Mouse (Mus musculus): ENCODE measurements around the gene Camkv.

Camkv gene

DNA sequence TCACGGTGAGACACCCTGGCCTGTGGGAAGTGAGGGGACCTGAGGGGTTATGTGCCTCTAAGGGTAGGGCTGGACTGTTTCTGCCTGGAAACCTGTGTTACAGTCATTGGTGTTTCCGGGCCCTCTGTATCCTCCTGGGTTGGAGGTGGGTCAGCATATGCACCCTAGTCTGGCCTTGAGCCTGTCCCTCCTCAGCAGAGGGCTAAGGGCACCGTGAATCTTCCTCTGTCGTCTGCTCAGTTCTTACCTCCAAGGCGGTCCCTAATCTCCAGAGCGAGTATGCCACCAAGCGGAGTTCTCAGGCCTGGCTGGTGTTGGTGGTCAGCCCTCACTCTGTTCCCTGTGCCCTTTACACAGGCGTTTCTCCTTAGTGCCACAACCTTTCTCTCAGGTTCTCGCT, 27.4 kb downstream of the Camkv start:
- DNase-seq (ENCODE audit: low read depth, low spot score), result no peak

DNA sequence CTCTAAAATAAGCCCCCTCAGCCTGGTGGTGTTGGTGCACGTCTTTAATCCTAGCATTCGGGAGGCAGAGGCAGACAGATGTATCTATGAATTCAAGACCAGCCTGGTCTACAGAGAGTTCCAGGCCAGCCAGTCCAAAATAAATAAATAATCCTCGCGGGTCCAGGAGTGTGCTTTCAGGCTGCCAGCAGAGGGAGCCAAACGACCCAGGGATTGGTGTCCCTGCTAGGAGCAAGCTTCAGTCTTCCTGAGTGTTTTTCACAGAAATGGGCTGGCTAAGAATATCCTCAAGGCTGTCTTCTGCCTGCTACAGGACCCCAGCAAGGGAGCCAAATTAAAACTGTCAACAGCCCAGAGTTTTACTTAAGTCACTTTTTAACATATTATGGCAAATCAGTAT, 28.2 kb downstream of the Camkv start:
- peak; percentile 85 for DNase-seq (ENCODE audit: low read depth, low spot score)

DNA sequence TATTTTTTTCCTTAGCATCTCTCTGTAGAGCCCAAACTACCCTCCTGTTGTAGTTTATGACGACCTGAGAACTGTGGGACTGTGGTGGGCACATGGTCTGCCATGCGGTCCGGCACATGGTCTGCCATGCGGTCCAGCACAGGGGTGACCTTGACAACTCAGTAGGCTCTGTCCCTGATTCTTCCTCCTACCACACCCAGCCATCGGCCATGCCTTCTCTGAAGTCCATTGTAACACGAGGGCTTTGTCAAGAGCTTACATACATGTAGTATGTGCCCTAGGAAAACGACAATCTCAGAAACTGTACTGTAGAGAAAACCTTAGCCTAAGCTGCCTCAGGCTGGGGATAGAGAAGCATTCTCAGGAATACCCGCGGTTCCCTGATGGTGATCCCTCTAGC, 29.2 kb downstream of the Camkv start:
- no peak for DNase-seq (ENCODE audit: low read depth, low spot score)

DNA sequence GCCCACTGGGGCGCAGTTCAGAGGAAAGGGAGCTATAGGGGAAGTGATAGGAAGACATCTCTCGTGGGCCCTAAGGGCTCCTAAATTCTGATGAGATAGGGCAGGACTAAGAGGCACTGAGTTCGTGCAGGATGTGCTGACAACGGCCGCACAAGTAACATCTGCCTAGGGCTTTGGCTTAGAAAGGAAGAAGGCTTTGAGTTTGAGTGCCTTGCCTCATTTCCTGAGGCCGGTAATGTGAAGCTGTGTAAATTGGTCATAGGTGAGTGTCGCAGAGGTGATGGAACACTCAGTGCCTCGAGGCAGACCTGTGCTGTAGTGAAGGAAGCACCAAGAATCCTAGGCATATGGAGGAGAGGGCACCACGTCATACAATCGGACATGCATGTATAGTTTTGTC, 31.2 kb downstream of the Camkv start:
- no peak for DNase-seq (ENCODE audit: low read depth, low spot score)

DNA sequence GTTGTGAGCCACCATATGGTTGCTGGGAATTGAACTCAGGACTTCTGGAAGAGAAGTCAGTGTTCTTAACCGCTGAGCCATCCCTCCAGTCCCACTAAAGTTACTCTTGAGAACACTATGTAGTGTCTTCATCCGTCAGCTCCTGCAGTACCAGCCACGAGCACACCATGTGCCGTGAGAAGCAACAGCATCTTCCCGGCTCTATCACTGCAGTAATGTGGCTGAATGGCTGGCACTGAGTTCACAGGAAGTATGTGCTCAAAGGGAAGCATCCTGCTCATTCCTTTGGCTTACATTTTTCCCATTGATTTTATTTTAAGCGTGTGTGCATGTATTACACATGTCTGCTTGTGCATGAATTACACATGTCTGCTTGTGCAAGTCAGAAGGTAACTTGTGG, 32.0 kb downstream of the Camkv start:
- DNase-seq (ENCODE audit: low read depth, low spot score), result no peak

DNA sequence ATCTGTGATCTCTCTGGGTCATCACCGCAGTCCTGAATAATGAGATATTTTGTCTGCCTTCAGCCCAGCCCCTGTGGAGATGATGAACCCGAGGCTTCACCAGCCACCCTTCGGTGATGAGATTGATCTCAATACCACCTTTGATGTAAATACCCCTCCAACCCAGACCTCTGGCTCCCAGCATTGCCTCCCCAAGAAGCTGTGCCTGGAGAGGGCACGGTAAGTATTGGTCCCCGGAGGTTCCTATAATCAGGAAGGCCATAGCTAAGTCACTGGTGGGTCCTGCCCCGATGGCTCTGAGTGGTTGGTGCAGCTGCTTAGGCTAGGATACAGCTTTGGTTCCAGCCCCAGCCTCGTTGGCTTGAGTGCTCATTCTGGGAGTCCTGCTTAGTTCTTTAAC, 33.1 kb downstream of the Camkv start:
- no peak for DNase-seq (ENCODE audit: low read depth, low spot score)

DNA sequence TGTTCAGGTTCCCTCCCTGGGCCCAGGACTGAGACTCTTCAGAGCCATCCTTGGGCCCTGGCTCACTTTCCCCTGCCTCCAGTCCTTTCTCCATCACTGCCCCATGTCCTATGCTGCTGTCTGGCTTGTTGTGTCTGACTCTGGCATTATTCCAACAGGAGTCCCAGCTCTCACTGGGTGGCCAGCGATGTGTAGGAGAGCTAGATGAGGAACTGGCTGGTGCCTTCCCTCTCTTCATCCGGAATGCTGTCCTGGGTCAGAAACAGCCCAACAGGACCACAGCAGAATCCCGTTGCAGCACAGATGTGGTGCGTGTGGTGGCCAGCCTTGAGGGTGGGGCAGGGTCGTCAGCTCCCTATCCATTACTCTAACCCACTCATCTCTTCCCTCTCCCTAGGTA, 34.8 kb downstream of the Camkv start:
- no peak for DNase-seq (ENCODE audit: low read depth, low spot score)

DNA sequence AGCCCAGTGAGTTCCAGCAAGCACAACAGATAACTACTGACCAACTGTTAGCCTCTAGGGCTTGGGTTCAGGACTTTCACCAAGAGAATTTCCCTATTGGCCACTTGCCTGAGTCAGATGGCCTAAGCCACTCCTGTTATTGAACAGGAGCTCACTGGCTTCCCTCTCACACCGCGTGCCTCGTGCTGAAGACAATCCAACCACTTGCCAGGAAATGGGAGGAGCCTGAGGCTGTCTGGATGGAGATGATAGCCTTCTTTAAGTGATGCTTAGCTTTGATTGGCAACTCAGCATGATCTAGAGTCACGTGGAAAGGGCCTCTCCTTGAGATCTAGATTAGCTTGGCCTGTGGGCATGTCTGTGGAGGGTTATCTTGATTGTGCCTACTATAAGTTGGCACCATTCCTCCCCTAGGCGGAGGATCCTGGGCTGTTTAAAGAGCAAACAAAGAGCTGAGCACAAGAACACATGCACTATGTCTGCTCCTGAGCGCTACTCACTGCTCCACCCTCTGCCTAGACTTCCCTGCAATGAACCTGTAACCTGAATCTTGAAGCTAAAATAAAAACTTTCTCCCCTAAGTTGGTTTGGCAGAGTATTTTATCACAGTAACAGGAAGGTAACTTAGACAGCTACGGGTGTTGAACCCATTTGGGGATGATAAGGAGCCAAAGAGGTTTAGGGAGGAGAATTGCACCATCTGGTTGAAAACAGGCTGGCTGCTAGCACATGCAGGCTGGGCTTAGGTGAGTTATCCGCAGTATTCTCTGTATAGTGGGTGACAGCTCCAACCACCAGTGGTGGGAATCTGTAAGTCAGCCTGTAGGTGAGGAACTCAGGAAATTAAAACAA, 36.4 kb downstream of the Camkv start:
- peak; percentile 66 for DNase-seq (ENCODE audit: low read depth, low spot score)

DNA sequence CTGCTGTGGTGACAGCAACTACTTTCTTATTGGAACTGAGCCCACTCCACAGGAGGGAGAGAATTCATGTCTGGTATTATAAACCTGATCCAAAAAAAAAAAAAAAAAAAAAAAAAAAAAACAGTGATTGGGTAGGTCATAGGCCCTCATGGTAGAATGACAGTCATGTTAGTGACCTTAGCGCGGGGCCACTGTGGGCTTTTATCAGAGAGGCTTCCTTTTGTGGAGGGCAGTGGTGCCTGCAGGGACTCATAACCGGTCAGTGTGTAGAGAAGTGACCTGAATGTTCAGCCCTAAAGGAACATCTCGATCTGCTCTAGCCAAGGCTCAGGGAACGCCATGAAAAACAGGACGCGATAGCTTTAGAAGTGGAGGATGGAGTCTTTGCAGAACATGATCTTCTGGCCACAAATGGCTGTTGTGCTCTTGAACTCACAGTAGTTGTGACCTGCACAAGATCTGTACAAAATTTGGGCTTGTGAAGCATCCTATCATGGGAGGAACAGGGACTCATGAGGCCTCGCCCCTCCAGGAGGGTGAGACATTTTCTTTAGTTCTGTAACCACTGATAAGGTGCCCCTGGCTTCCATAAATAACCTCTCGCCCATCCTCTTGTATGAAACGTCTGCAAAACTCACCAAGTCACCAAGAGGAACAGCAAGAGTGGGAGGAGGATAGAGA, 39.2 kb downstream of the Camkv start:
- DNase-seq (ENCODE audit: low read depth, low spot score), result no peak

DNA sequence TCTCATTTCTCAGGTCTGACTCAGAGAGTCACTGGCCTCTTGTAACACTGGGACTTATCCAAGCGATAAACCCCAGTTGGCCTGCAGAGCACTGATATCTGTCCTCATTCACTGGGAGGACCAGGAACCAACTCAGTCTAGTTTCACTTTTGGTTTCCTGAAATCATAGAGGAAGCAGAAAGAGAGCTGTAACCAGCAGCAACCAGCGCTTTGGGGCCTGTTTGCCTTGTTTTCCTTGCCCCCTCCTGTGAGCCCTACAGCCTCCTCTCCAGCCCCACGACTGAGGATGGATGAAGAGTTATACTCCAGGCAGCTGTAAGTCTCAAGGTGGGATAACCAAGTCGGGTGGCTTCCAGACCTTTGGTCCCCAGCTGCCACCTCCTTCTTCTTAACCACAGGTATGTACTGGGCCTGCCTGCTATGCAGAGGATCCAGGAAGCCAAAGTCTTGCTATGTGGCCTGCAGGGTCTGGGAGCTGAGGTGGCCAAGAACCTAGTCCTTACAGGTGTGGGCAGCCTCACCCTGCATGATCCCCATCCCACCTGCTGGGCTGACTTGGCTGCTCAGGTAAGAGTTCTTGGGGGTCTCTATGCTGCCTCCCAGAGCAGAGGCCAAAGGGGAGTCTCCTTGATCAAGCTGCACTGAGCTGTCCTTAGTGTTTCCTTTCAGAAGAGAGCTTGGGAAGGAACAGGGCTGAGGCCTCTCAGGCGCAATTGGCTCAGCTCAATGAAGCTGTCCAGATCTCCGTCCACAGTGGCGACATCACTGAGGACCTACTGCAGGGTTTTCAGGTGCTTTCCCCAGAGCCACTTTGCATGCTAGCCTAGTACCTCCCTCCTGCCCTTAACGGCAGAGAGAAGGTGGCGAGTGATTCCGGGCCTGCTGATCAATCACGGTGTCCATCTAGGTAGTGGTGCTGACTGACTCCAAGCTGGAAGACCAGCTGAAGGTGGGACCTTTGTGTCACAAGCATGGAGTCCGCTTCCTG, 40.2 kb downstream of the Camkv start, which contains the start of gene Uba7:
TSS of gene Uba7 (plus strand) at position 107 of the 988 bp plus-strand sequence.
- DNase-seq (ENCODE audit: low read depth, low spot score), result peak; percentile 65

DNA sequence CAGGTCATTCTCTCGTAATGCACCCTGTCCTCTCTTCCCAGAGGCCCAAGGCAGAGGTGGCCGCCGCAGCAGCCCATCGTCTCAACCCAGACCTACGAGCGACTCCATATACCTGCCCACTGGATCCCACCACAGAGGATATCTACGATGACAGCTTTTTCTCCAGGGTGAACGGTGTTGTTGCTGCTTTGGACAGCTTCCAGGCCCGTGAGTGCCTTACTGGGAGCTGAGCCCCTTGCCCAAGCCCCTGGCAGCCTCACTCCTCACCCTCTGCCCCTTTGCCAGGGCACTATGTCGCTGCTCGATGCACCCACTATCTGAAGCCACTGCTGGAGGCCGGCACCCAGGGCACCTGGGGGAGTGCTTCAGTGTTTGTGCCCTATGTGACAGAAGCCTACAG, 43.3 kb downstream of the Camkv start:
- DNase-seq (ENCODE audit: low read depth, low spot score), result no peak

DNA sequence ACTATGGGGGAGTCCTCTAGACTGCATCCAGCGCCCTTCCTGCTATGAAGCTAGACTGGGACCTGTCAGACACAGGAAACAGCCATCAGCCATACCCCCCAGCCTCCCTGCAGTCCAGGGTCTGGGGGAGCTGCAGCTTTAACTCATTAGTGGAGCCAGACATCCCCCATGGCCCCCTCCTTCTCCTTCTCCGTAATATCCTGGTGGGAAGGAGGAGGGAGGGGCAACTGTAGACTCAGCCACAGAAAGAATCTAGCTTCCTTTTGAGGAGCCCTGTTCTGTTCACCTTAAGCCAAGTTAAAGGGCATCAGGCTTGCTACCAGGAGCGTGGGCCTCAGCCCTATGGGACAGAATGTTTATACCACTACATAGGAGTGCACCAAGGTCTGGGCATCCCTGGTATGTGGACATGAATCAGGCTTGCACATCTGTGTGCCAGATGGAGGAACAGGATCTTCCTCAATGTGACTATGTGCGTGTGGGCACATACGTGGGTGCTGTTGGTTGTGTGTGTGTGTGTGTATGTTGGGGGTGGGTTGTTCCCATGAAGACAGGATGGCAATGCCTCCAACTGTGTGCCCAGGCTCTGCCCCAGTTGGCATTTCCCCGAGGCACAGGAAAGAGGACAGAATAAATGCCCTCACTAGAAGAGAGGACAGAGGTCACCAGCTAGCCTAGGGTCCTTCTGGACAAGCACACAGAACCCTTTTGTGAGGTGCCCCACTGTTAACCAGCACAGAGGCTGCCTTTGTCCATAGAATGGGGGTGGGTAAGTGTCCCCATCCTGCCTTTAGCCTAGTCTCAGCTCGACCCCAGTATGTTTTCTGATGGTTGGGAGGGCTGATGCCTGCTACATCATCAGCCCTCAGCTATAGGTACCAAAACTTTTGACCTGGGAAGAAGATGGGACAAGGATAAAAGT, 46.5 kb downstream of the Camkv start:
- DNase-seq (ENCODE audit: low read depth, low spot score), result no peak

DNA sequence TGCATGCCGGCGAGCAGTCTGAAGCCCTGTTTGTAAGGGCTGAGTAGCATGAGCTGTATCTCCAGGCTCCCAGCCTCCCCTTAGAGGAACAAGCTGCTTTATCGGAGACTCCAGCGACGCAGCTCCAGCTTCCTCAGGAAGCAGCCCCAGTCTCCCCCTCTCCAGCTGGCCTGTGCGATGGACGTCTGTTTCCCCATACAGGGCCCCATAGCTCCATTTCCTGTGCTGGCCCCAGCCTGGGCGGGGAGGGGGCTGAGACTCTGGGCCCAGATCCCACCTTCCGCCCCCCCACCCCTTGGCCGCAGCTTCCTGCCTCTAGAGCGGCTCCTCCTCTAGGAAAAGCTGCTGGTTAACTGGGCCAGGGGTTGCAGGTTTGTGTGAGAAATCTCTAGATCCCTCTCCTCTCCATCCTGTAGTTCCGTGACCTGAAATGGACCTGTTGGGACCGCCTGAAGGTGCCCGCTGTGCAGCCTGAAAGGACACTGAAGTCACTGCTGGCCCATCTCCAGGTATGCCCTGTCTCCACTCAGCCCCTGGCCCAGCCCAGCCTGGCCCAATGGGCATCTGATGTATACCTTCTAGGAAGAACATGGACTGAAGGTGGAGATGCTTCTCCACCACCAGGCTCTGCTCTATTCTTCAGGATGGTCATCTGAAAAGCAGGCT, 47.3 kb downstream of the Camkv start, which contains the start of gene Gm20661:
TSS of gene Gm20661 (plus strand) at position 378 of the 666 bp plus-strand sequence.
- DNase-seq (ENCODE audit: low read depth, low spot score), result peak; percentile 77

DNA sequence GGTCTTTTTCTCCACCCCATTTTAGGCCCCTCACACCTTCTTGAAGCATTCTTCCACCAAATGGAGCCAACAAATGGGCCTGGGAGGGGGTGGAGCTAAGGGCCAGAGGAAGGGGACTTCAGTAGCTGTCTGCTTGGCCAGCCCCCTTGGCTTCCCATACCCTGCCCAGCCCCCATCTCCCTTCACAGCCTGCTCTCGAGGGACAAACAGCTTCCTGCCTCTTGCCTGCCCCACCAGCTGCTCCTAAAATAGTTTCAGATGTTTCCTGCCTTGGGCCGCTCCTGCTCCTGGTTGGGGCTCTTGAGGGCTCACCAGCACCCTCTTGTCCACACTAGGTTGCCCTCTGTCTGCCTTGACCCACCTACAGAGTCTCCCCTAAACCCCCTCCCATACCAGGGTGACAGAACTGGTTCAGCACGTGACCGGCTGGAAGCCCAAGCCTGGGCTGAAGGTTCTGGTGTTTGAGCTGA, 48.0 kb downstream of the Camkv start:
- DNase-seq (ENCODE audit: low read depth, low spot score), result peak; percentile 79

DNA sequence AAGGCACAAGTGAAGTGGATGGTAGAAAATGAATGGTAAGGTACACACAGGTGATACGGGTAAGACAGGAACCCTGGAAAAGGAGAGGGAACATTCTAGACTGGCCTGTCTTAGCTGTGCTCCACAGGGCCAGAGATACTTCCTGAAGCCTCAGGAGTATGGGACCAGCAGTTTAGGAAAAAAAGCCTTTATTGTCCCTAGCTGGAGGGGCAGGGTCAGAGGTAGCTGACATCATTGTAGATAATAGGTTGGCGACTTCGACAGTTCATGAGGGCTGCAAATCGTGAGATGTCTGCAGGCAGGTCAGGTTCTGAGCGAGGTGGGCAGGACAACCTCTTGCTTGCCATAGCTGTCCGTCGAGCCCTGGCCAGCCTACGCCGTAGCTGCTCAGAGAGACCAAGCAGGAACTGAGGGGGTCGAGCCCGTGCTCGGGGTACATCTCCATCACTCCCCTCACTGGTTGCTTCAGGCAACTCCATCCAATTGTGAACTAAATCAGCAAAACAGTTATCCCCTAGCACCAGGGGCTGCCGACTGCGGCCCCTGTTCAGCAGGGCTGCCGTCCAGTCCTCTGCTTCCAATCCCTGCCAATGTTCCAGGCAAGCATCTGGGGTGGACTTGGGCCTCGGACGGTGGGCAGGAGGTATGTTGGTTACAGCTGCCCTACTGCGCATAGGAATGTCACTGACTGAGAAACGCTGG, 48.7 kb downstream of the Camkv start:
- no peak for DNase-seq (ENCODE audit: low read depth, low spot score)

DNA sequence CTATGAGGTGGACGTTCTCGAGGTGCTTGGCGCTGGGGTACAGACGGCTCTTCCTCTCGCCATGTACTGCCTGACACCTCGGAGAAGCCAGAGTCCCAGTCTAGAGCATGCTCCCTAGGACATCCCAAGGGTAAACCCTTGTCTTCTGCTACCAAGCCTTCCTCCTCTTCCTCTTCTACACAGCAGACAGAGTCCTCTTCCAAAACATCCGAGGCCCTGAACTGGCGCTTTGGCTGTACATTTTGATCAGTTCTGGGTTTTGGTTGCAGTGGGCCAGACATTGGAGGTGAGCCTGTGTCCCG, 49.2 kb downstream of the Camkv start:
- no peak for DNase-seq (ENCODE audit: low read depth, low spot score)

DNA sequence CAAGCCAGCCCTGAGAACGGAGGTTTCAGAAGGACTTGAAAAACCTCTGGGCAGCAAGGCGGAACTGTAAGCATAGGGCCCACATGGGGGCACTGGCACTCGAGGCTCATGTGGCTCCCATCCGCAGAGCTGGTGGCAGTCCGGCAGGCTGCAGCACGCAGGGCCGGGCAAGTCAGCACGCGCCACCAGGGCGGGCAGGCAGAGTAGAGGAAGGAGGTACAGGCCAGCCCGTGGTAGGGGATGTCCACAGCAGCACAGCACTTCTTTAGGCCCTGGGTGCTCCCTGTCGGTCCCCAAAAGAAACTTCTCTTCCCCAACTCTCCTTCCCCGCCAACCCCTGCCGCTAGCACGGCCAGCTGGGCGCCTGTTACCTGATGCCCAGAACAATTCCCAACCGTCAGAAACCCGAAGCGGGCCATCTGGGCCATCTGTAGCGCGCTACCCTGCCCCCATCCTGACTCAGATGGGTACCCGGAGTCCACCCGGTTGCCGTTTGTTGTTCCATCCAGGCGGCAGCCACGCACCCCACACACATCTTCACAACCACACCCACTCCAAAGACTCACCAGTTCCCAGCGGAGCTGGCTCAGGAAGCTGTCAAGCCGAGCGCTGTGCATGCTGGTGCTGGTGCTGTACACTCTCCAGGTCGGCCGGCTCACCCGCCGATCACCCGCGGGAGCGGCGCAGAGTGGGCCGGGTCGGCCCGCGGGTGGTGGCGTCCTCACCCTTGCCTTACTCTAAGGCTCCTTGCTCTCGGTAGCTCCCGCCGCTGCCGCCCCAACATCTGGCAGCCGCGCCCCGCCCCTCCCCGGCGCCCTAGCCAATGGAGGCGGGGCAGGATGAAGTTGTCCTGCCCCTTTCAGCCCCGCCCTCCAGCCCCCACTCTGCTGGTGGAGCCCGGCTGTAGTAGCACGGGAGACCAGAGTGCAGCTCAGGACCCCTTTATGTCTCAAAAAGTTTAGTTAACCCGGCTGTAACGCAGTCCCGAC, 50.0 kb downstream of the Camkv start, which contains the start of gene Inka1:
TSS of gene Inka1 (minus strand) at position 749 of the 989 bp plus-strand sequence.
- DNase-seq (ENCODE audit: low read depth, low spot score), result peak; percentile 75

DNA sequence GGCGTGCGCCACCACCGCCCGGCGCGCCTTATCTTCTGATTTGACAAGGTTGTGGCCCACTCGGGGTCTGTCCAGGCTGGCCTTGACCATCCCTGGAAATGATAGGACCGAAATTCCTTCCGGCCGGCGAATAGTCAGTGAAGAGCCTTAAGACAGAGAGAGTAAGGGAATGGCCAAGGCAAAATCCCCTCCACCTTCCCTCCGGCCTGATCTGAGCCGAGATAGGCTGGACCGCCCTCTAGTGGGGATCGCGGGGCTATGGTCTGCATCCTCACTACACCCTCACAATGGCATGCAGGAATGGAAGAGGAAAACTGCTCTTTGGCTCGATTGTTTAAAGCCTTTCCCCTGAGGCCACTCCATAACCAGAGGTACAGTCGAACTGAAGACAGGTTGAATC, 50.9 kb downstream of the Camkv start:
- peak; percentile 63 for DNase-seq (ENCODE audit: low read depth, low spot score)

Data from skeletal muscle tissue, adult 2 months (tissue).